8 mouse cellular contexts compared by ENCODE assay signal in the genomic region with DNA sequence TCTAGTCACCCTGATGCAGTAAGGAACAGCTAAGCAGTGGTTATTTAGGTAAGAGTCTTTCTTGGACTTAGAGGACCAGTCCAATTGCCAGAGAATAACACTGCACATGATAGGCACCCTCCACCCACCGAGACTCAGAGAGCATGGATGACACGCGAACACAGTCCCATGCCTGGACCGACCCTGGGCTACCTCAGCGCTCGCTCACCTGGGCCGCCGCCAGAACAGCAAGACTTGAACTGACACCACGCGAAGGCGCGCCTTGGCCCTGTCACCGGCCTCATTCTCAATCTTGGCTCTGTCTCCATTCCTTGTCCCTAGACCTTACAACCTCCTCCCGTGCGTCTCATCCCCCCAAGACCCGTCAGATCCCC. TPM values are rescaled to one million over a fixed set of nuclear protein-coding genes. Genes with fewer than 3 reads are reported as not detected.
DNase-seq lines count a peak whose midpoint lies in the region; ATAC-seq and TF ChIP-seq lines count a peak whose summit lies in the region.

No protein-coding gene starts in this region.

- H3K27ac ChIP-seq in left cerebral cortex, adult 2 months = peak overlapping the region; percentile 60; the same call in 1 of the 2 replicates
- no peak overlapping the region for H3K27ac ChIP-seq in liver, adult 2 months (replicated peaks; ENCODE audit: insufficient read depth, low read depth, low read length)
- H3K27ac ChIP-seq in neural tube, embryonic 12.5 days = no peak overlapping the region

- TF ChIP-seq POLR2A in liver, adult 2 months (IDR thresholded peaks at IDR 0.05; ENCODE audit: extremely low read depth, insufficient read depth, low read length) = no peak

- intact Hi-C loops in left cerebral cortex, adult 2 months (cut with DNase I) = loop anchor here (5.0 kb wide), 1 partner anchor 275 kb away; the partner anchor contains the start of gene Bmyc

- peak overlapping the region; percentile 94 for H3K4me2 ChIP-seq in neural tube, embryonic 12.5 days (replicated peaks)

- H3K9me3 ChIP-seq in neural tube, embryonic 12.5 days = no peaks in the 10 kb centered on the region

- H3K4me3 ChIP-seq in left cerebral cortex, adult 2 months = peak overlapping the region; percentile 74
- peak overlapping the region; percentile 56 for H3K4me3 ChIP-seq in liver, adult 2 months (ENCODE audit: insufficient read depth, low read depth, low read length)
- H3K4me3 ChIP-seq in neural tube, embryonic 12.5 days = peak overlapping the region; percentile 96

- H3K27me3 ChIP-seq in liver, adult 2 months (ENCODE audit: control insufficient read depth, insufficient read depth, low read length) = no peaks in the 10 kb centered on the region
- no peaks in the 10 kb centered on the region for H3K27me3 ChIP-seq in neural tube, embryonic 12.5 days (replicated peaks)

- WGBS in liver, adult 2 months = 4% methylated on average over 16 of the region's 16 CpGs
- WGBS in neural tube, embryonic 12.5 days = 0% methylated on average over 16 of the region's 16 CpGs

- peak overlapping the region; percentile 71 for H3K9ac ChIP-seq in liver, adult 2 months (ENCODE audit: low read depth, low read length)
- peak overlapping the region; percentile 98 for H3K9ac ChIP-seq in neural tube, embryonic 12.5 days

- peak; percentile 36 to 41 for DNase-seq in left cerebral cortex, adult 2 months (ENCODE audit: extremely low spot score in 1 of 2, low spot score in 2 of 2)
- no peak for DNase-seq in left cerebral cortex, adult 9 months (ENCODE audit: low spot score in 2 of 2)
- DNase-seq in cerebellum, adult 9-11 months = peak; percentile 85
- peak; percentile 63 for DNase-seq in gastrocnemius, postnatal 10 days
- DNase-seq in induced T-regulatory cell, adult 2 months (ENCODE audit: low read depth) = peak; percentile 51
- DNase-seq in liver, adult 2 months (ENCODE audit: extremely low read depth, low read depth, low spot score) = peak; percentile 25
- peak; percentile 17 for DNase-seq in thymus, postnatal 25 days

- H3K4me1 ChIP-seq in liver, adult 2 months (ENCODE audit: control insufficient read depth, insufficient read depth, low read length) = peaks cover 5% of the 10 kb centered on the region; the same call in 1 of the 2 replicates
- peaks cover 44% of the 10 kb centered on the region for H3K4me1 ChIP-seq in neural tube, embryonic 12.5 days

- no peak for TF ChIP-seq CTCF in left cerebral cortex, adult 2 months (IDR thresholded peaks at IDR 0.05)
- TF ChIP-seq CTCF in liver, adult 2 months (IDR thresholded peaks at IDR 0.05; ENCODE audit: low read depth, low read length) = no peak

- H3K36me3 ChIP-seq in liver, adult 2 months (ENCODE audit: control insufficient read depth, insufficient read depth, low read length) = no peaks in the 10 kb centered on the region
- peaks cover 3% of the 10 kb centered on the region; the same call in 1 of the 2 replicates for H3K36me3 ChIP-seq in neural tube, embryonic 12.5 days

- peaks cover 14% of the 10 kb centered on the region; the same call in 1 of the 2 replicates for H3K79me2 ChIP-seq in liver, adult 2 months (ENCODE audit: control insufficient read depth, insufficient read depth, low read length)

- no peak for ATAC-seq in neural tube, embryonic 12.5 days (ENCODE audit: low FRiP score, low read depth)

RNA-seq across cellular contexts. Expression of gene Camsap1, which starts 1.0 kb away (rescaled TPM):
- total RNA-seq in left cerebral cortex, adult 2 months (2021) = 100 to 1,000 TPM; 150 to 159 TPM
- total RNA-seq in gastrocnemius, postnatal 10 days (2021) = 10 to 100 TPM; 29.5 to 34.8 TPM
- 5.4 and 9.0 TPM in 2 replicates for total RNA-seq in liver, adult 2 months (2014; rRNA removed)
- 2.4 and 2.5 TPM in 2 replicates for polyA plus RNA-seq in liver, adult 2 months (2012; rRNA removed)
- polyA plus RNA-seq in neural tube, embryonic 12.5 days (2016; fragmentation: Nextera tagmentation; extraction: Ambion mirVana) = 80.2 and 82.6 TPM in 2 replicates

RNA-seq across cellular contexts. Expression of gene Ubac1, which starts 39.5 kb away (rescaled TPM):
- total RNA-seq in left cerebral cortex, adult 2 months (2021) = 10 to 100 TPM; 58.3 to 62.7 TPM
- 100 to 1,000 TPM; 185 to 191 TPM for total RNA-seq in gastrocnemius, postnatal 10 days (2021)
- 25.4 and 28.4 TPM in 2 replicates for total RNA-seq in liver, adult 2 months (2014; rRNA removed)
- polyA plus RNA-seq in liver, adult 2 months (2012; rRNA removed) = 22.4 and 23.9 TPM in 2 replicates
- 106 and 107 TPM in 2 replicates for polyA plus RNA-seq in neural tube, embryonic 12.5 days (2016; fragmentation: Nextera tagmentation; extraction: Ambion mirVana)

Comparison
In these comparisons a context has a peak if more than half of its experiments do, and no peak if none do; other contexts are left out.
1. DNase-seq: peak in left cerebral cortex, adult 2 months (2 of 2), cerebellum, adult 9-11 months (single experiment), gastrocnemius, postnatal 10 days (single experiment), induced T-regulatory cell, adult 2 months (single experiment), liver, adult 2 months (single experiment) and thymus, postnatal 25 days (single experiment); none in left cerebral cortex, adult 9 months (0 of 2).
2. RNA of gene Camsap1, which starts 1.0 kb away (total RNA-seq): 150 to 159 TPM in left cerebral cortex, adult 2 months; 29.5 to 34.8 TPM in gastrocnemius, postnatal 10 days and 5.4 to 9.0 TPM in liver, adult 2 months; every median in the first group is over 4 times any median in the second.
3. Peak in every context shown above with its lines, with median percentiles within 50 percentile points of each other: H3K4me3 ChIP-seq.